Mouse (Mus musculus) limb, embryonic 11.5 days (tissue): ENCODE measurements around the gene Parn. TPM values are rescaled to one million over a fixed set of nuclear protein-coding genes. Genes with fewer than 3 reads are reported as not detected.
A peak's percentile ranks its signal among the peaks of the same experiment; 100 is the strongest.

Source experiments
- ATAC-seq: fragments of 200-750 bp; cut with Nextera tagmentation; 2 replicates; pipeline ENCODE4 v1.8.0; 2017; ENCODE audit warnings: low read depth; ENCODE audit not compliant: insufficient number of reproducible peaks, low FRiP score, low TSS enrichment
- DNase-seq: peaks from one replicate; pipeline ENCODE4 v3.0.0-alpha.2; 2015; ENCODE audit warnings: low spot score
- H3K27ac ChIP-seq: fragments of 300-500 bp; sonication (generic); replicated peaks from 2 replicates; pipeline ENCODE4 v1.5.1; 2014; ENCODE audit warnings: low read depth, mild to moderate bottlenecking, low read length
- H3K27me3 ChIP-seq: fragments of 300-500 bp; sonication (generic); 2 replicates; pipeline ENCODE4 v1.6.1; 2014; ENCODE audit warnings: mild to moderate bottlenecking, low read length, mixed read lengths; ENCODE audit not compliant: control insufficient read depth, insufficient read depth
- H3K36me3 ChIP-seq: fragments of 300-500 bp; sonication (generic); 2 replicates; pipeline ENCODE4 v1.6.1; 2014; ENCODE audit warnings: mild to moderate bottlenecking, low read length, moderate library complexity, mixed read lengths; ENCODE audit not compliant: control insufficient read depth, insufficient read depth
- H3K4me1 ChIP-seq: fragments of 300-500 bp; sonication (generic); 2 replicates; pipeline ENCODE4 v1.6.1; 2014; ENCODE audit warnings: low read length, mixed read lengths; ENCODE audit not compliant: control insufficient read depth, insufficient read depth
- H3K4me2 ChIP-seq: fragments of 300-500 bp; sonication (generic); 2 replicates; pipeline ENCODE4 v1.6.1; 2014; ENCODE audit warnings: low read depth, mild to moderate bottlenecking, moderate library complexity; ENCODE audit not compliant: severe bottlenecking
- H3K4me3 ChIP-seq: fragments of 300-500 bp; sonication (generic); 2 replicates; pipeline ENCODE4 v1.5.1; 2014; ENCODE audit warnings: low read depth, low read length
- H3K9ac ChIP-seq: fragments of 300-500 bp; sonication (generic); 2 replicates; pipeline ENCODE4 v1.6.1; 2014; ENCODE audit warnings: mild to moderate bottlenecking, low read length
- H3K9me3 ChIP-seq: fragments of 300-500 bp; sonication (generic); 2 replicates; pipeline ENCODE4 v1.6.1; 2016; ENCODE audit warnings: low read length; ENCODE audit not compliant: control insufficient read depth
- WGBS: fragments of 180-500 bp; shearing (Covaris S2); extraction: QIAGEN DNeasy Blood & Tissue Kit; methylation state at CpG from one replicate; pipeline ENCODE4 v1.1.7; 2014; 5-methylcytosine and 5-hydroxymethylcytosine counted together
- polyA plus RNA-seq: library from polyadenylated mRNA; unstranded; fragments of >200 nt; fragmentation: Nextera tagmentation; extraction: Ambion mirVana; gene quantifications from 2 replicates; pipeline ENCODE4 v1.2.1, GENCODE M21; 2014

Parn gene
- 41.7 and 45.5 TPM in 2 replicates for polyA plus RNA-seq

DNA sequence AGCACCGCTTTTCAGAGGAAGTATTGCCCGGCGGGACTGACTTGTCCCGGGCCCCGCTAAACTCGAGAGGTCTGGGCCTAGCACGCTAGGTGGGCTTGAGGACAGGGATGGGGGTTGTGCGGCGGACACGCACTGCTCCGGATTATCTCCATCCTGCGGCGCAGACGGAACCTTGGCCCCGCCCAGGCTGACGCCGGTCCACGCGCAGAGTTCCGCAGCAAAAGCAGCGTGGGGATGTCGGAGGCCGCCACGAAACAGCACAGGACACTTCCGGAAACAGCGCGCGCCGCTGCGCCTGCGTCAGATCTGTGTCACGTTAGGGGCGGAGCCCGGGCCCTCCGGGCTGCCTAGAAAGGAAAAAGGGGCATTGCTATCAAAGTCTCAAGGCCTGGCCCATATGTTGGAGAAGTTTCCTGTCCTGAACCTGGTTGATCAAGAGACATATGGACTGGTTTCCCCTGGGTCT lies at the start of gene Parn:
TSS of gene Parn (minus strand) at position 293 of the 466 bp plus-strand sequence.
- Histone ChIP-seq H3K27ac (no peak within 1 kb of the TSS; the same call in 1 of the 2 replicates), H3K9me3 (no peaks in the 10 kb centered on the region), H3K4me3 (peak within 1 kb of the TSS; percentile 72), H3K4me1 (peaks cover 6% of the 10 kb centered on the region; the same call in 1 of the 2 replicates), H3K27me3 (no peaks in the 10 kb centered on the region), H3K4me2 (peak within 1 kb of the TSS; percentile 64), H3K9ac (peak within 1 kb of the TSS; percentile 80), H3K36me3 (peaks cover 2% of the 10 kb centered on the region; the same call in 1 of the 2 replicates)
- WGBS = under 1% methylated on average over 35 of the region's 35 CpGs
- DNase-seq = peak; percentile 94
- ATAC-seq = peak; percentile 86

DNA sequence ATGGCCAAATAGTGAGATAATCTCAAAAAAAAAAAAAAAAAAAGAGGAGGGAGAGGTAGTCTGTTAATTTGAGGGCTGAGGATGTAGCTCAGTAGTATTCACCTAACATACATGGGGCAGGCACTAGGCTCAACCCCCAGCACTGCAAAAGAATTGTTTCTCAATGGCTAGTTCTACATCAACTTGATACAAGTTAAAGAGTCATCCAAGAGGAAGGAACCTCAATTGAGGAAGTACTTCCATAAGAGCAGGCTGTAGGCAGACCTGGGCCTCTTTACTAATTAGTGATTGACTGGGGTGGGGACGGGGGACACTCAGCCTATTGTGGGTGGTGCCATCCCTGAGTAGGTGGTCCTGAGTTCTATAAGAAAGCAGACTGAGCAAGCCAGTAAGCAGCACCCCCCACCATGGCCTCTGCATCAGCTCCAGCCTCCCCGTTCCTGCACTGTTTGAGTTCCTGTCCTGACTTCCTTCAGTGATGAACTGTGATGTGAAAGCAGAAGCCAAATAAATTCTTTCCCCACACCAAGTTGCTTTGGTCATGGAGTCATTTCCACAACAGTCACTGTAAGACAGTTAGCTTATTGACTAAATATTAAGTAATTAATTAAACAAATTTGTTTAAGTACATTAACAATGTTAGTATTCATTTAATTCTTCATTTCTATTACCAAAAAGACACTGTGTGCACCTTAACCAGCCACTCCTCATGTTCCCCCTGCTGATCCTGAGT lies 49.0 kb upstream of the Parn start:
- Histone ChIP-seq H3K27ac (no peak overlapping the region), H3K9ac (no peak overlapping the region), H3K27me3 (no peaks in the 10 kb centered on the region), H3K9me3 (no peaks in the 10 kb centered on the region), H3K36me3 (no peaks in the 10 kb centered on the region), H3K4me3 (no peak overlapping the region), H3K4me1 (no peaks in the 10 kb centered on the region), H3K4me2 (no peak overlapping the region)
- WGBS = 86% methylated on average over 2 of the region's 2 CpGs
- no peak for ATAC-seq
- no peak for DNase-seq

DNA sequence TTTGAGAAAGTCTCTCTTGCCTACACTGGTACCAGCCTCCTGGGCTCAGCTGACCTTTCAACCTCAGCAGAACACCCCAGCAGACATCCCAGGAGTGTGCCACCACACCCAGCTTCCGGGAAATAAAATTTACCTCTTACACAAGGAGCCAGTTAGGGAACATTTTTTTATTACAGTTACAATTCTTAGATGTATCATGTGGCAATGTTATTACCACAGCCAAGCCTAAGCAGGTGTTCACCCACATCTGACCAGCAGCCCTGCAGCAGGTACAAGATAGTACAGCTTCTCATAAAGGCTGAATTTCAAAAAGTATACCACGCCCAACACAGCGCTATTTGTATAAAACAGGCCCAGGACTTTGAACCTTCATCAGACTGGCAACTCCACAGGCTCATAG lies 46.9 kb upstream of the Parn start:
- Histone ChIP-seq H3K4me2 (no peak overlapping the region), H3K36me3 (no peaks in the 10 kb centered on the region), H3K9me3 (no peaks in the 10 kb centered on the region), H3K27me3 (no peaks in the 10 kb centered on the region), H3K4me3 (no peak overlapping the region), H3K9ac (no peak overlapping the region), H3K4me1 (no peaks in the 10 kb centered on the region), H3K27ac (no peak overlapping the region)
- 84% methylated on average over 3 of the region's 3 CpGs for WGBS
- ATAC-seq (no peak), DNase-seq (no peak)

DNA sequence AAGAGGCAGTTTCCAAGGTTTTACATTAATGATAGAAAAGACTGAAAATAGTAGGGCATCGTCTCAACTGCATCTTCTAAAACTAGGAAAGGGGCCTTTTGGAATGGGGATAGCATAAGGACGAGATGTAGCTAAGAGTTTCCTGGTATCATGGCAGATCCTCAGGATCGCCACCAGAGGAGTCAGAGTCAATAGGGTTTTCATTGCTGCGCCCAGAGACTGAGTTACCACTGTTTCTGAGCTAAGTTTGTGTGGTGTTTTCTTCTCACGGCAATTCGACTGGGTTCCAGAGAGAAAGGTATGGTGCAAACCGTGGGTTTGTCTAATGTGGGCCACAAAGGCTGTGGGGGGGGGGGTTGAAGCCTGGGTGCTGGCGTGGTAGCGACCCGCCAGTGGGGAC lies 36.7 kb upstream of the Parn start:
- Histone ChIP-seq H3K36me3 (peaks cover 2% of the 10 kb centered on the region; the same call in 1 of the 2 replicates), H3K4me3 (no peak overlapping the region), H3K9ac (no peak overlapping the region), H3K4me1 (no peaks in the 10 kb centered on the region), H3K27ac (no peak overlapping the region), H3K27me3 (no peaks in the 10 kb centered on the region), H3K9me3 (no peaks in the 10 kb centered on the region), H3K4me2 (no peak overlapping the region)
- no peak for DNase-seq
- WGBS = 93% methylated on average over 10 of the region's 10 CpGs
- ATAC-seq = no peak

DNA sequence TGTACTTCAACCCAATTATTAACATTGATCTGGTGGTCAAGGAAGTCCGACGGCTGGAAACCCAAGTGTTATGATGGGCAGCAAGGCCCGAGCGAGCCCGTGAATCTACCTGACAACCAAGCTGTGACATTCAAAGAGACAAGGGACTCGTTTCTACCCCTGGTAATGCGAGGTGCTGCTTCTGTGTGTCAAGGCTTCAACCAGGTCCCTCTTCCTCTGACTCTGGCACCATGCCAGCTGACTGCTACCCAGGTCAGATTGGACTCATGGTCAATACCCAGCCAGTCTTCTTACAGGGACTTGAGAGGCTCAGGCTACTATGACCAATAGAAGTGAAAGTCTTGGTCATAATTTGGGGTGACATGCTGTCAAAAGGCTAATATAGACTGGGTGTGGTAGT lies 34.2 kb upstream of the Parn start:
- H3K4me3 ChIP-seq = no peak overlapping the region
- no peak overlapping the region for H3K4me2 ChIP-seq
- no peaks in the 10 kb centered on the region for H3K9me3 ChIP-seq
- no peaks in the 10 kb centered on the region for H3K4me1 ChIP-seq
- no peak for ATAC-seq
- H3K27me3 ChIP-seq = no peaks in the 10 kb centered on the region
- no peak overlapping the region for H3K9ac ChIP-seq
- H3K36me3 ChIP-seq = peaks cover 10% of the 10 kb centered on the region; the same call in 1 of the 2 replicates
- 93% methylated on average over 7 of the region's 7 CpGs for WGBS
- H3K27ac ChIP-seq = no peak overlapping the region
- no peak for DNase-seq

DNA sequence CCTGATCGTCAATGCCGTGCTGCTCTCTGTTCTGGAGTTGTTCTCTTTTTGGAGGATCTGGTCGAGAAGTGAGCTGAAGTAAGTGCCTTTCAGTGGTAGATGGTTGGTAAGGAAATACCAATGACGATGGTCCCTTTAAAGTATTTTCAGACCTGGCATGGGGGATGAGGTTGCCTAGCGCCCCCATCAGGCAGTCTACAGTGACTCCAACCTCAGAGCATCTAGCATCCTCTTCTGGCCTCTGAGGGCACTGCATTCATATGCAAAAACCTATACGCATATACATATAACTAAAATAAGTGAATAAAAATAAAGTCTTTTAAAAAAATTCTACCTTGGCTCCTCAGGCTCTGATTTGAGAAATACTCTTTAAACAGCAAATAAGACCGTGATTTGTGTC lies 31.0 kb upstream of the Parn start:
- Histone ChIP-seq H3K36me3 (peaks cover 10% of the 10 kb centered on the region; the same call in 1 of the 2 replicates), H3K9me3 (no peaks in the 10 kb centered on the region), H3K27me3 (no peaks in the 10 kb centered on the region), H3K4me2 (no peak overlapping the region), H3K4me1 (no peaks in the 10 kb centered on the region), H3K4me3 (no peak overlapping the region), H3K9ac (no peak overlapping the region), H3K27ac (no peak overlapping the region)
- DNase-seq (no peak), ATAC-seq (no peak)
- 88% methylated on average over 7 of the region's 7 CpGs for WGBS

DNA sequence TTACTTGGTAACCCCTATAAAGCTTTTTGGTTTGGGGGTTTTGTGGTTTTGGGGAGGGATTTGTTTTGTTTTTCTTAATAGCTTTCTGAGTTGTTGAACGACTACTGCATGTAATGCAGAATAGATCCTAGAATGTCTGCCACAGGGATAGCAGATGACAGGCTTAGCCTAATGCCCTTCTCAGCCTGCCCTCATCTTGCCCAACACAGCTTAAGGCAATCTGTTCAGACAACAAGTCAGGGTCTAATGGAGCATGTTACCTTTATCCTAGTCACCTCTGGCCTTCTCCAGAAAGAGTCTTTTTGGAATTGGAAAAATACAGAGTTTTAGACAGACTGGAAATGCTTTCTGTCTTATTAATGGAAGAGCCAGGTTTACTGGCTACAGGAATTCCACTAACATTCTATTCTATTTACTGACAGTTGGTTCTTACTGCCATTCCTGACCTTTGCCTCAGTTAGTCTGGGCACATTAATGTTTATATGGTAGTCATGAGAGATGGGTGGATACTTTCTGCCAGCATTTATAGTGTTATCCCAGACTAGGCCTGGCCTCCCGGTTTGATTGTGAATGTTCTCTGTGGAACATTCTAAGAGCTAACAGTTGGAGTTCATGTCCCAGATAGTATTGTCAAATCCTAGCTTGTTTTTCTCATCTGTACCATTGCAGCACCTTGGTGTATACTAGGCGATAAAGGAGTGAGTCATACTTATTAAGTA lies 10.8 kb upstream of the Parn start:
- DNase-seq = no peak
- 96% methylated on average over 3 of the region's 3 CpGs for WGBS
- H3K4me1 ChIP-seq = no peaks in the 10 kb centered on the region

DNA sequence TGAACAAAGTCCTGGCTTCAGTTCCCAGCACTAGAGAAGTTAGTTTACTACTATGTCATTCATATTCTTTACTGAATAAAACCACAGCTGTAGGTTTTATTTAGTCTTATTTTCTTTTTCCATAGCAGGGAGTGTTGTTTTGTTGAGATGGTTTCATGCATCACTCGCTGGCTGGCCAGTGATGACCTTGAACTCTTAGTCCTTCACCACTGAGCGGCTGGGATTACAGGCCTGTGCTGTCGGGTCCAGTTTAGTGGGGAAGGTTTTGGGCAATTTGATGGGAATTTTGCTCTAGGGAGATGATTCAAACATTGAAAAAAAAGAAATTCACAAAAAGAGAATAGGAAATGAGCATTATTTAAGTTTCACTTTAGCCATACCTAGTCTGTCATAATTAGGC lies 6.5 kb upstream of the Parn start:
- H3K9ac ChIP-seq = no peak overlapping the region
- no peak for ATAC-seq
- no peaks in the 10 kb centered on the region for H3K36me3 ChIP-seq
- no peak for DNase-seq
- no peak overlapping the region for H3K27ac ChIP-seq
- H3K4me3 ChIP-seq = no peak overlapping the region
- no peaks in the 10 kb centered on the region for H3K27me3 ChIP-seq
- no peak overlapping the region for H3K4me2 ChIP-seq
- peaks cover 5% of the 10 kb centered on the region; the same call in 1 of the 2 replicates for H3K4me1 ChIP-seq
- H3K9me3 ChIP-seq = no peaks in the 10 kb centered on the region
- 88% methylated on average over 3 of the region's 3 CpGs for WGBS

More for the DNA sequence above, 10.8 kb upstream of the Parn start:
- Histone ChIP-seq H3K4me2 (no peak overlapping the region), H3K4me3 (no peak overlapping the region), H3K27me3 (no peaks in the 10 kb centered on the region), H3K27ac (no peak overlapping the region), H3K36me3 (peaks cover 2% of the 10 kb centered on the region; the same call in 1 of the 2 replicates), H3K9ac (no peak overlapping the region), H3K9me3 (no peaks in the 10 kb centered on the region)
- ATAC-seq = no peak
